Mouse (Mus musculus): ENCODE measurements around the gene Arhgap33.

DNA sequence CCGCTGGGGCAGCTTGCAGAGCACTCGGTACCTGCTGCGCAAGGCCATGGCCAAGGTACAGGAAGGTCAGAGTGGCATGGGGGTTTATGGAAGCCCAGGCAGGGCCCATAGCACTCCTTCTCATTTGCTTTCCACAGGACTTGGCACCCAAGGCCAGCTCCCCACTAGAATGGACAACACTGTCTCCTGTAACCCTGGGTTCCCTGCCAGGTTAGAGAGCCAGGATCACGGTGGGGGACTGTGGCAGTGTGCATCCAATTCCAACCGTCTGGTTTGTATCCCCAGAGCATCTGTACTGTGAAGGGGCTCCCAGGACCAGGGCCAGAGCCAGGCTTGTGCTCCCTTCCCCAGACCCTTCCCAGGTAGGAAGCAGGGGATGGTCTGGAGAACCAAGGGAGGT lies 14.0 kb downstream of the Arhgap33 start:
- TF ChIP-seq EP300 (IDR thresholded peaks at IDR 0.05; ENCODE audit: low read depth) (no peak), CTCF (IDR thresholded peaks at IDR 0.05; ENCODE audit: low read depth) (no peak)
